Mouse (Mus musculus) lung, adult 2 months (tissue): ENCODE results near the gene Mid1.

Experiments
- CTCF ChIP-seq: fragments of 200-500 bp; IDR thresholded peaks from 2 replicates; pipeline ENCODE4 v1.5.1; 2011; ENCODE audit warnings: mild to moderate bottlenecking, low read length, control low read depth; ENCODE audit not compliant: insufficient read depth
- POLR2A ChIP-seq: fragments of 200-500 bp; IDR thresholded peaks from 2 replicates; pipeline ENCODE4 v1.6.1; 2011; ENCODE audit warnings: low read depth, mild to moderate bottlenecking, control low read depth, low read length, borderline replicate concordance; ENCODE audit errors: extremely low read depth

DNA sequence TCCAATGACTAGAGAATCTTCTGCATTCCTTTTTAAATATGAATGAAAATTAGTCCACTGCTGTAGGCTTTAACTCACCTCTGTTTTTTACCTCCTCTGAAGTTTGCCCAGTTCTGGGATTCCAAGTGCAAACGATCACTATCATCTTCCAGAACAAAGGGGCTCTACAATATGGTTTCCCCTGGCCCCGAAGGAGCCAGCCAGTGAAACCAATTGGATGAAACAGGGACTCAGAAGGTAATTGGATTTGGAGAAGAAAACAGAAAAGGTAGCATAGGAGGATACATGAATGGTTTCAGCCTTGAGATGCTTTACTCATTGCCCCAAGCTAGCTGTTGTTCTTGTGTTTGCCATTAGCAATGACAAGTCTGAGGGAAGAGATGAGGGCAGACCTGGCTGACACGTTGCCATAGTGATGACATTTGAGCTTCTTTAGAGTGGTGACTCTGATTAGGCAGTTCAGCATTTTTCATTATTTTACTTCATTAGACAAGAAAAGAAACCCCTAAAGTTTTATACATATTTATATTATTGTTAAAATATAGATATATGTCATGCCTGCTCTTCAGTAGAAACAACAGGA is 50.5 kb downstream of the Mid1 start:
- TF ChIP-seq CTCF (no peak), POLR2A (no peak)
